Mouse (Mus musculus): Measurements from ENCODE around the gene Pnpla6. TPM values are rescaled to one million over a fixed set of nuclear protein-coding genes. Genes with fewer than 3 reads are reported as not detected.

The Pnpla6 gene
- total RNA-seq, 2 experiments from 2014 or later, result 15.8 to 20.6 TPM

DNA sequence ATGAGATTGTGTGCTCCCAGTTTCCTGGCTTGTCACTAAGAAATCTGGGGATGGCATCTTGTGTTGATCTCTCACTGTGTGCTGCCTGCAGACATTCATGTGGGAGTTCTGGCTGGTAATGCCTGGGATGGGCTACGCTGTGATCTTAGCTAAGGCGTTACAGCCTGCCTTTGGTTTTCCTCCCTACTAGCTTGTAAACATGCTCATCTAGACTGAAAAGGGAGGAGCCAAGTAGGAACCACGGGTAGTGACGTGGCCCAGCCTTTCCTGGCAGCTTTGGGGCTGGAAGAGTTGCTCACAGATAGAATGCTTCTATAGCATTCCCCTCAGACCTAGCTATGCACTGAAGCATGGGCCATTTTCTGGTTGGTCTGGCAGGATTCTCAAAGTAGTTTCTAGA, 13.0 kb upstream of the Pnpla6 start:
- no peak for DNase-seq (ENCODE audit: low spot score in 2 of 2)

DNA sequence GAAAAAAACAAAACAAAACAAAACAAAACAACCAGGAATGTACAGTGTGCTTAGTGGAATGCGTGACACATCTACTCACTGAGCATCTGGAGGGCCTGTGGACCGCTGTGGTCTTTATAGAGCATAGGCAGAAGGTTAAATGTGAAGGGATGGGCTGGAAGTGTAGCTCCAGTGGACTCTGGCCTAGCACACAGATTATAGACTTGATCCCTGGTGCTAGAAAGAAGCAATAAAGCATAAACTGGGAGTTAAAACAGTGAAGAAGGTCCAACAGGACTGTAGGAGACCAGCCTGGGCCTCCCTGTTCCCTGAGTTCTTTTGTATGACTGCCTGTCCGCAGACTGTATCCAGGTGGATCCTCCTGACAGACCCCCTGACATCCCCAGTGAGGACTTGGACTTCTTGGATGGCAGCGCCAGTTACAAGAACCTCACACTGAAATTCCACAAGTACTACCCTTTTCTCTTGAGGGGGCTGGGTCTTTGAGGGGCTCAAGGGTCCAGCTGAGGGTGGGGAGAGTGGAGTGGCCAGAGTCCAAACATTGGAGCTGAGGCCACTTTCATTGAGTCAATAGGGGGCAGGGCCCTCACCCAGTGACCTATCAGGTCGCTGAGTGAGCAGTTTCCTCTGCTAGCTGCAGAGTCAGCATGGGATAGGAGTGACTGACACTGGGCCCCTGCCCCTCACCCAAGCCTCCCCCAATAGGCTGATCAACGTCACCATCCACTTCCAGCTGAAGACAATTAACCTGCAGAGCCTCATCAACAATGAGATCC, 7.0 kb upstream of the Pnpla6 start:
- no peak for DNase-seq (ENCODE audit: low spot score in 2 of 2)

DNA sequence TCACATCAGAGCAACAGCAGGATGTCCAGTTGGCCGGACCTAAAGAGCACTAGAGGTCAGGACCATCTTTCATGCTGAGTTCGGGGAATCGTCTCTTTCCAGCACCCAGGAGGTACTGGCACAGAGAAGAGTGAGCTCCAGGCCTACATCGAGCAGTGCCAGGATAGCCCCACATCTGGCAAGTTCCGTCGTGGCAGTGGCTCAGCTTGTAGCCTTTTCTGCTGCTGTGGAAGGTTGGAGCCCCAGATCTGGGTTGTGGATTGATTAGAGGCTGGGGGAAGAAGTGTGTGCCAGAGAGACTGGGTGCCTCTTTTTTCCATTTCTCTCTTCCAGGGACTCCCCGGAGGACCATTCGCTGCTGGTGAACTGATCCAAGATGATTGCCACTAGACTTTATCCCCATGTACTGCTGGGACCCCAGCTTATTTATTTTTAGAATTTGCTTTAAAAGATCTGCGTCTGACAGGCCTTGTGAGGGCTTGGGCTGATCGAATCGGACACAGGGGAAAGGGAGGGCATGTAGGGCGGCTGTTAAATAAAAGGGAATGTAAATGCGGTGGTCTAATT, 420 bp upstream of the Pnpla6 start:
- no peak for DNase-seq (ENCODE audit: low spot score in 2 of 2)

DNA sequence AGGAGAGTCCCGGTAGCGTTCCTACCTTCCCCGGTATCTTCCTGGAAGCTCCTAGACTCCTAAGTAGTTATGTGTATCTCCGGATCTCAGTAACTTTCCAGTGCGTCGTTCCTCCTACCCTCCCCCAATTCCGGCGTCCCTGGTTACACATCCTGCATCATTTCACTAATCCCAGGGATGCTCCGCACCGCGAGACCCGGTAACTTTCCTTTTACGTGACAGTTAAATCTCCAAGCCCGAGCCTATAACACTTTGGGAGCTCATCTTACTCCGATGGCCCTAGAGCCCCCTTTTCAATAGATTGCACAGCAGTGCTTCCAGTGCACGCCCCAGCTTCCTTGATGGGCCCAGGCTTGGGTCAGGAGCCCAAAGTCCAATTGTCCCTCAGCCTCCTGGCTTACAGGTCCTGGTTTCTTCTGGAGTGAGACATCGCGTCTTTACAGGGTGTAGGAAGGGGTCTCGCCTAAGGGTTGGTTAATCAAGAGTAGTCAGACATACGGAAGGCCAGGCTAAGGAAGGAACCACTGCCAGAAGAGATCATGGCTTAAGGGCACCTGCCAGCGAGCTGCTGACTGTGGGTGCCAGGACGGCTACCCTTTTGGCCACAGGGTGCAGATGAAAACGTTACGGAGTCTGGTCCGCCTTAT, 710 bp downstream of the Pnpla6 start:
- no peak for DNase-seq (ENCODE audit: low spot score in 2 of 2)

DNA sequence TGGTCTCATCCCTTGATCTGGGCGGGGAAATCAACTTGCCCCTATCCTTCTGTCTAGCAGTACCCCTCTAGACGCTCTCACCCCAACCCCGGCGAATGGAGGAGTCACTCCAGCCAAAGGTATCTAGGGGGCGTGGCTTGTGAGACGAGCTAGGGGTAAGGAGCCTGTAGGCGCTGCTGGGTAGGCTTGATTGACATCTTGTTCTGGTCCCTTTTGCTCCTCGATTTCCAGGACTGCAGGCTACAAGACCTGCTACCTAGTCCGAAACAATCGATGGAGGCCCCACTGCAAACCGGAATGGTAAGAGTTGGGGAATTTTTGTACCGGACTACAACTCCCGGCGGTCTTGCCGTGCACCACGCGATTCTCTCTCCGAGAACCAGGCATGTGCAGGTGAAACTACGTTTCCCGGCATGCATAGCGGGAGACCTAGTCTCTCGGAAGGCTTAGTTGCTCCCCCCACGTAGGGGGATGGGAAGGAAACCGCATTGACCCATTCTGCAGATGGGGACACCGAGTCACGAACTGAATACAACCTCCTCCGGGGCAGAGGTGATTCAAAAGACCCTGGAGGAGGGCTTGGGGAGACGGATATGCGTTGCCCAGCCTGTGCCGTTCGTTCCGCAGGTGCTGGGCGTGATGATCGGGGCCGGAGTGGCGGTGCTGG, 1.4 kb downstream of the Pnpla6 start:
- DNase-seq (ENCODE audit: low spot score in 2 of 2), result peak; percentile 69 to 91

DNA sequence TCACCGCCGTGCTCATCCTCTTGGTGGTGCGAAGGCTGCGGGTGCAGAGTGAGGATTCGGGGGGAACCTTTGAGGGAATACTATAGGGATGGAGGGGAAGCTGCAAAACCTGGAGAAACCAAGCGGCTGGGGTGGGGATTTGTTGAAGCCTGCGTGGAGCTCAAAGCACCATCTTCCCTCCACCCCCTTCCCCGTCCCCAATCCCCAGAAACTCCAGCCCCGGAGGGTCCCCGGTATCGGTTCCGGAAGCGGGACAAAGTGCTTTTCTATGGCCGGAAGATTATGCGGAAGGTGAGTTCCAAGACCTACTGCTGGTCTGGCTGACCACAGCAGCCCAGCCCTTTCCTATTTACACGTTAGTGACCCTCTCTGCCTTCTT, 1.9 kb downstream of the Pnpla6 start:
- no peak for DNase-seq (ENCODE audit: low spot score in 2 of 2)

DNA sequence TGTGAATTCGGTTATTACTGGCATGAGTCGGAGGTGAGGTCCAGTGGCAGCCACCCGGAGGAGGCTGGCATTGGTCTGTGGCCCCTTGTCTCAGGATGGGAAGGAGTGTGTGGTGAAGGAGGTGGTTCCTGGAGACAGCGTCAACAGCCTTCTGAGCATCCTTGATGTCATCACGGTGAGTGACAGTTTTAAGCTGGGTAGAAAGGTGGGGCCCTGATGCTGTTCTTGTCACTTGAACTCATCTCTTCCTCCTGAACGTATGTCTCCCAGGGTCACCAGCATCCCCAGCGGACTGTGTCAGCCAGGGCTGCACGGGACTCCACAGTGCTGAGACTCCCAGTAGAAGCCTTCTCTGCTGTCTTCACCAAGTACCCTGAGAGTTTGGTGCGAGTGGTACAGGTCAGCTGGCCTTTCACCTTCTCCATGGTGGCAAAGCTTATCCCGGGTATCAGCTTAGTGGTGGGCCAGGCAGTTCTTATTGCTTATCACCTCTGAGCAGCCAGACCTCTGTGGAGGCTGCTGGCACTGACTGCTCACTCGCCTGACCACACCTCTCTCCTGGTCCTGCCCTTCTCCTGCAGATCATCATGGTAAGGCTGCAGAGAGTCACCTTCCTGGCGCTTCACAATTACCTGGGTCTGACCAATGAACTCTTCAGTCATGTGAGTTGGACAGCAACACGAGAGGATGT, 7.0 kb downstream of the Pnpla6 start:
- no peak for DNase-seq (ENCODE audit: low spot score in 2 of 2)

DNA sequence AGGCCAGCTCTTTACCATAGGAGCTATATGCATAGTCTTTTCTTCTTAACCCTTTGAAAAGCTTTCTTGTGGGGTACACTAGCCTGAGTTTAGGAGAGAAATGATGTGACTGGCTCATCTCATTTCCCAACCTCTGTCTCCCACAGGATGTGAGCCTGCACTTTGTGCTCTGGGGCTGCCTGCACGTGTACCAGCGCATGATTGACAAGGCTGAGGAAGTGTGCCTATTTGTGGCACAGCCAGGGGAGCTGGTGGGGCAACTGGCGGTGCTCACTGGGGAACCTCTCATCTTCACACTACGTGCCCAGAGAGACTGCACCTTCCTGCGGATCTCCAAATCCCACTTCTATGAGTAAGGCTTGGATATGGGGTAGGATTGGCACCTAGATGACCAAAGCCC, 15.6 kb downstream of the Pnpla6 start:
- DNase-seq (ENCODE audit: low spot score in 2 of 2), result no peak

DNA sequence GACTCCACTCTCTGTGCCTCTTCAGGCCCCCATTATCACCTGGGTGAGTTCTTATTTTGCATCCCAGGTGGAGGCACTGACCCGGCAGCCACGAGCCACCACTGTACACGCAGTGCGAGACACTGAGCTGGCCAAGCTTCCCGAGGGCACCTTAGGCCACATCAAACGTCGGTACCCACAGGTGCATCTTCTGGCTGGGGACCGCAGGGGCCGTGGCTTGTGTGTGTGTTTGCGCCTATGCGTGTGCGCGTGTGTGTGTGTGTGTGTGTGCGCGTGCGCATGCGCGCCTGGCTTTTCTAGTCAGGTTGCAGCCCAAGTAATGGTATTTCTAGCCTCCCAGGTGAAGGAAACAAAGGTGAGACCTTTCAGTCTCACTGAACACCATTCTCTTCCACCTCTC, 16.8 kb downstream of the Pnpla6 start:
- no peak for DNase-seq (ENCODE audit: low spot score in 2 of 2)

DNA sequence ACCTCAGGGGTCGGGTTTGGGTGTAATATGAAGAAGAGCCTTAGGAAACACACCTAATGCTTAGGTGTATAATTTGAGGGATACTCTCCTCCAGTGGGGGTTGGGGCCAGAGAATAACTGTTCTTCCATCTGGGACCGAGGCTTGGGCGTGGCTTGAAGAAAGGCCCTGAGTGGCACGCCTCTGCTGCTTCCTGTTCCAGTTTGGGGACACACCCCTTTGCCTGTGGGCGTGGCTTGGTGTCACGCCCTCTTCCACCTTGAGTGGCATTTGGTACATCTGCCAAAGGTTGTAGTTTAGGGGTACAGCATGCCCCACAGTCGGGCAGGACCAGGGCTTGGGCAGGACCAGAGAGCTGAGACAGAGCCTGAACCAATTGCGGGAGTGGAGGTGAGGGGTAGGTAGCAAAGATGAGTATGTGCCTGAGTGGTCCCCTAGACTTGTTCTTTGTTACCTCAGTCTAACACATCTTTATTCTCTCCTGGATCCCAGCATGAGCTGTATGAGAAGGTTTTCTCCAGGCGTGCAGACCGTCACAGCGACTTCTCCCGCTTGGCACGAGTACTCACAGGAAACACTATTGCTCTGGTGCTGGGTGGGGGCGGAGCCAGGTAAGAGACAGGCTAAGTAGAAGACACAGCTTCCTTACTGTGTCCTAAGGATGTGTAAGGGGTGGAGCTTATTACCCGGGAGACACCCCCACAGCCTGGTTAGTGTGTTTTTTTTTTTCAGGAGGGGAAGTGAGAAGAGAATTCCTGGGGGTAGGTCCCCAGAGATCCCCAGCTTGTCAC, 21.1 kb downstream of the Pnpla6 start:
- DNase-seq (ENCODE audit: low spot score in 2 of 2), result no peak

DNA sequence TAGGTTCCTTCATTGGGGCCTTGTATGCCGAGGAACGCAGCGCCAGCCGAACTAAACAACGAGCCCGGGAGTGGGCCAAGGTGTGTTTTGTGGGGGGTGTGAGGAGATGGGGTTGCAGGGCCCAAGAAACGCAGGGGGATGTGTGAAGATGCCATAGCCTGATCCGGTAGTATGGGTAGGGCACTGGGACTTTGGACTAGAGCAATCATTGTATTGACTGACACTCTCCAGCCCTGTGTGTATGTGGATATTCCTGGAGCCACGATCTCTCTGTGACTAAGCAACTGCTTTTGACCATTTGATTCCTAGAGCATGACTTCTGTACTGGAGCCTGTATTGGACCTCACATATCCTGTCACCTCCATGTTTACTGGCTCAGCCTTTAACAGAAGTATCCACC, 21.8 kb downstream of the Pnpla6 start:
- no peak for DNase-seq (ENCODE audit: low spot score in 2 of 2)

DNA sequence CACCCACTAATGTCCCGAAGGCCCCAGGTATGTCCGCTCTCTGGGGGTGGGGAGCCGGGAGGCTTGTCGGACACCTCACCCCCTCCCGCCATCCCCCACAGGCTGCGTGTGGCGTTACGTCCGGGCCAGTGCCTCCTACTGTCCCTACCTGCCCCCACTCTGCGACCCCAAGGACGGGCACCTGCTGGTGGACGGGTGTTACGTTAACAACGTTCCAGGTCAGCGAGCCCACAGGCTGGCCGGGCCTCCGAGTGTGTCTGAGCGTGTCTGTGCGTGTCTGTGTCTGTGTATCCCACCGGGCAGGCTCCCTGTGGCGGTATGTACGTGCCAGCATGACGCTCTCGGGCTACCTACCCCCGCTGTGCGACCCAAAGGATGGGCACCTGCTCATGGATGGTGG, 22.5 kb downstream of the Pnpla6 start:
- no peak for DNase-seq (ENCODE audit: low spot score in 2 of 2)

DNA sequence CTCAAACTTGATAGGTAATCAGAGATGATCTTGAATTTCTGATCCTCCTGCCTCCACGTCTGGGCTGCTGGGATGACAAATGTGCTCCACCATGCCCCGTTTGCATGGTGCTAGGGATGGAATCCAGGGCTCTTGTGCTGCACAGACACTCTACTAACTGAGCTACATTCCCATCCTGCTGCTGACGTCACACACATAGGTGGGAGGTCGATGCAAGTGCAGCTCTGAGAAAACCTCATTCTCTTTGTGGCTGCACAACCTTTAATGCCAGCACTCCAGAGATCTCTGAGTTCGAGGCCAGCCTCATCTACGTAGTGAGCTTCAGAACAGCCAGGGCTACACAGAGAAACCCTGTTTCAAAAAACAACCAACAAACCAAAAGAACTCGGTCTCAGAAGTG, 24.0 kb downstream of the Pnpla6 start:
- no peak for DNase-seq (ENCODE audit: low spot score in 2 of 2)

DNA sequence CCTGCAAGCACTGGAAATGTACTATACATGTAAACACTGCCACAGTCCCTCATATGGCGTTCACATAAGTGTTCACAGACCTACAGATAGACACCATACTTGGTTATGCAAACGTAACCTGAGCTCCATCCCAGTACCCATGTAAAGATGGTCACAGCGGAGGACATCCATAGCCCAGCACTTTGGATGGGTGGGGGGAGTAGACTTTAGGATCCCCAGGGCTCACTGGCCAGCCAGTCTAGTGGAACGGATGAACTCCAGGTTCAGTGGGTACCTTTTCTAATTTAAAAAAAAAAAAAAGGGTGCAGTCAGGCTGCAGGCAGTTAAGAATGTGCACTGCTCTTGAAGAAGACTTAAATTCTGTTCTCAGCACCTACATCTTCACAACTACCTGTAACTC, 24.9 kb downstream of the Pnpla6 start:
- no peak for DNase-seq (ENCODE audit: low spot score in 2 of 2)

DNA sequence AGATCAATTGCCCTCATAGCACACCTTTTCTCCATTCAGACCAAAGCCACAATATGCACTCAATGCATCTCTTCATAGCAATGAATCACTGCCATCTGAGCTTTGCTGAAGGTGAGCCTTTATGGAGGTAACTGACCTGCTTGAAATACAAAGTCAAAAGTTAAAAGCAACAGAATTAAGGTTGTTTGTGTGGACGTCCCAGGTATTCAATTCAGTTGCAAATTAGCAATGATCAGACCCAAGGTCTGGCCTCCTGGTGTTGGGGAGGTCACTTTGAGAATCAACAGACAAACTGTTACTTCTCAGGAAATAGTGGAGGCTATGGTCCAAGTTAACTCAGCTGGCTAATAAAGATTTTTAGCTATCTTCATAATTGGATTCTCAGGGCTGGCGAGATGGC, 31.3 kb downstream of the Pnpla6 start:
- DNase-seq (ENCODE audit: low spot score in 2 of 2), result no peak

DNA sequence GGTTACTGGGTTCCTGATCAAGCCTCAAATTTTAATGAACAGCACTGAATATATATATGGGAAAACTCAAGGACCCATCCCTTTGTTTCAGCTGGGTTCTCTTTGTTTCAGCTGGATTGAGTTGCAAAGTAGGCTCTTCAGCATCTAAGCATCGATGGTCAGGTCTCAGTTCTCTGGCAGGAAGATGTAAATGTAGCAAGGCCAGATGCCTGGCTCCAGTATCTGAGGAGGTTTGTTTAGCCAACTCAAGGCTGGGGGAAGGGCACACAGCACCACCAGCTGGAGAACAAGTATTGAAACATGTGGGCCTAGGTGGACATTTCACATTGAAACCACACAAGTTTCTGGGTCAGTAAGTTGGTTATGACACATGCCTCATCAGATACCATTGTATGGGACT, 37.1 kb downstream of the Pnpla6 start:
- DNase-seq (ENCODE audit: low spot score in 2 of 2), result no peak

DNA sequence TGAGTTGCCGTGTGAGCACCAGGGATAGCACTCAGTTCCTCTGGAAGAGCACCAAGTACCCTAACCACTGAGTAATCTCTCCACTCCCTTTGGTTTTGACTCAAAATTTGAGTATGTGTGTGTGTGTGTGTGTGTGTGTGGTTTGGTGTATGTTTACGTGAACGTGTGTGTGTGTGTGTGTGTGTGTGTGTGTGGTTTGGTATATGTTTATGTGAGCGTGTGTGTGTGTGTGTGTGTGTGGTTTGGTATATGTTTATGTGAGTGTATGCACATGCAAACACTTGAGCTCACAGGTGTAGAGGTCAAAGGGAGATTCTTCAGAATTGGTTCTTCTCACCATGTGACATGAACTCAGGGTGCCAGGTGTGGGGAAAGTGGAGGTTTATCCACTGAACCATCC, 40.9 kb downstream of the Pnpla6 start:
- DNase-seq (ENCODE audit: low spot score in 2 of 2), result no peak

DNA sequence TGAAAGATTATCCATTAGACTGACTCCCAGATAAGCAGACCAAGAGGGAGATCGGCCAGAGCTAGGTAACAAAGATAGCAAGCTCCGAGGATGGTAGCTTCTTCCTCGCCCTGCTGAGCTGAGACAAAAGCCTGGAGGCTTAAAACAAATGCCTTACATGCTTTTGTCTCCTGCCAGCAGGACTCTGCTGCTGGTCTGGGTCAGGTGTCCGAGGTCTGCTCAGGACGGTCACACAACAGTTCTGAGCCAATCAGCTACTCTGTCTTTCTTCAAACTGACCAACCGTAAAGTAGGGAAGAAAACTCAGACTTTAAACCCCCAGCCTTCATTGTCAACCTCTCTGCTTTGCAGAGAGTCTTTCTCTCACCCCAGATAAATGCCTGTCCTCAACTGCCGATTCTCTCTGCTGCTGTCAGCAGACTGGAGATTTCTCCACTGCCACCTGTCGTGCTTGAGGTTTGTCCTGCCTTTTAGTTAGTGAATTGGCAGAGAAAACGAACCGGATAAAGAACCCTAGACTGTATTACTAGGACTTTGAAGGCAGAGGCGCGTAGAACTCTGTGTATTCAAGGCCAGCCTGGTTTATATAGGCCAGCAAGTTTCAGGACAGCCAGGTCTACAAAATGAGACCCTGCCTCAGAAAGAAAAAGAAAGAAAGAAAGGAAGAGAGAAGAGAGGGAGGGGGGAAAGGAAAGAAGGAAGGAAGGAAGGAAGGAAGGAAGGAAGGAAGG, 52.6 kb downstream of the Pnpla6 start, which contains the start of gene C330021F23Rik:
Gene C330021F23Rik (plus strand): TSS at position 350 of the 731 bp plus-strand sequence.
- DNase-seq (ENCODE audit: low spot score in 2 of 2), result no peak

DNA sequence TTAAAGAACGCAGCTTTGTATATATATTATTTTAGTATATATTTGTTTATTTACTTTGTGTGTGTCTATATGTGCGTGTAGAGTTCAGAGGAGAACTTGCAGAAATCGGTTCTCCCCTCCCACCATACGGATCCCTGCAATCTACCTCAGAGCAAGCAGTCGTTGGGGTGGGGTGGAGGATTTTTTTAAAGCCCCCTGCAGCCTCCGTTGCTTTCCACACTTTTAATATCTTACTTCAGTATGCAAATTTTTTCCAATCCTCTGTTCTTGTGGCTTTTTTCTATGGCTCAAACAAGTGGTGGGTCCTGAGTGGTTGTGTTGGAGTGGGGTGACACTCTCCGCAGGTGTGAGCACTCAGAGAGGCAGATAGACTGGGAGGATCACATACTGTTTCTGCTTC, 53.2 kb downstream of the Pnpla6 start:
- no peak for DNase-seq (ENCODE audit: low spot score in 2 of 2)

DNA sequence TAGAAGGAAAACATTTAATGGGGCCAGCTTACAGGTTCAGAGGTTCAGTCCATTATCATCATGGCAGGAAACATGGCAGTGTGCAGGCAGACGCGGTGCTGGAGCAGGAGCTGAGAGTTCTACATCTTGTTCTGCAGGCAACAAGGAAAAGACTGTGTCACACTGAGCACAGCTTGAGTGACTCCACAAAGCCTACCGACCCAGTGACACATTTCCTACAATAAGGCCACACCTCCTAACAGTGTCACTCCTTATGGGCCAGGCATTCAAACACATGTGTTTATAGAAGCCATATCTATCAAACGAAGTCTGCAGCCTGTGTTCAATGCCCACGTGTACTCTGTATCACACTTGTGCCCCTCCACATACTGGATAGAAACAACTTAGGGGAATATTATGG, 54.6 kb downstream of the Pnpla6 start:
- DNase-seq (ENCODE audit: low spot score in 2 of 2), result no peak
